Mouse (Mus musculus) neural tube, embryonic 14.5 days (tissue): ENCODE measurements around the gene Arhgef26. TPM values are rescaled to one million over a fixed set of nuclear protein-coding genes. Genes with fewer than 3 reads are reported as not detected.

Source experiments
- ATAC-seq: fragments of 200-750 bp; cut with Nextera tagmentation; 2 replicates; pipeline ENCODE4 v1.8.0; 2017; ENCODE audit warnings: low read depth, mild to moderate bottlenecking, moderate TSS enrichment, moderate library complexity
- H3K27ac ChIP-seq: fragments of 300-500 bp; sonication (generic); 2 replicates; pipeline ENCODE4 v1.5.1; 2014; ENCODE audit warnings: low read depth, mild to moderate bottlenecking, control low read depth, low read length, moderate library complexity, mixed read lengths
- H3K27me3 ChIP-seq: fragments of 300-500 bp; sonication (generic); 2 replicates; pipeline ENCODE4 v1.6.1; 2014; ENCODE audit warnings: low read length; ENCODE audit not compliant: control insufficient read depth, insufficient read depth
- H3K36me3 ChIP-seq: fragments of 300-500 bp; sonication (generic); 2 replicates; pipeline ENCODE4 v1.6.1; 2014; ENCODE audit warnings: low read length, mixed read lengths; ENCODE audit not compliant: control insufficient read depth, insufficient read depth
- H3K4me1 ChIP-seq: fragments of 300-500 bp; sonication (generic); 2 replicates; pipeline ENCODE4 v1.6.1; 2014; ENCODE audit warnings: low read length; ENCODE audit not compliant: control insufficient read depth, insufficient read depth
- H3K4me2 ChIP-seq: fragments of 300-500 bp; sonication (generic); 2 replicates; pipeline ENCODE4 v1.6.1; 2014; ENCODE audit warnings: mild to moderate bottlenecking, low read depth, low read length, control low read depth
- H3K4me3 ChIP-seq: fragments of 300-500 bp; sonication (generic); 2 replicates; pipeline ENCODE4 v1.5.1; 2014; ENCODE audit warnings: low read depth, low read length, control low read depth, mixed read lengths
- H3K9ac ChIP-seq: fragments of 300-500 bp; sonication (generic); replicated peaks from 2 replicates; pipeline ENCODE4 v1.6.1; 2014; ENCODE audit warnings: low read depth, mild to moderate bottlenecking, control low read depth, low read length, mixed read lengths
- H3K9me3 ChIP-seq: fragments of 300-500 bp; sonication (generic); 2 replicates; pipeline ENCODE4 v1.6.1; 2016; ENCODE audit warnings: low read length; ENCODE audit not compliant: control insufficient read depth
- WGBS: fragments of 180-500 bp; shearing (Covaris S2); extraction: QIAGEN DNeasy Blood & Tissue Kit; methylation state at CpG from one replicate; pipeline ENCODE4 v1.1.7; 2014; 5-methylcytosine and 5-hydroxymethylcytosine counted together
- polyA plus RNA-seq: library from polyadenylated mRNA; unstranded; fragments of >200 nt; fragmentation: Nextera tagmentation; extraction: Ambion mirVana; gene quantifications from 2 replicates; pipeline ENCODE4 v1.2.1, GENCODE M21; 2014

Gene Arhgef26
- polyA plus RNA-seq, 1 experiment from 2014 or later, result 11.7 TPM

DNA sequence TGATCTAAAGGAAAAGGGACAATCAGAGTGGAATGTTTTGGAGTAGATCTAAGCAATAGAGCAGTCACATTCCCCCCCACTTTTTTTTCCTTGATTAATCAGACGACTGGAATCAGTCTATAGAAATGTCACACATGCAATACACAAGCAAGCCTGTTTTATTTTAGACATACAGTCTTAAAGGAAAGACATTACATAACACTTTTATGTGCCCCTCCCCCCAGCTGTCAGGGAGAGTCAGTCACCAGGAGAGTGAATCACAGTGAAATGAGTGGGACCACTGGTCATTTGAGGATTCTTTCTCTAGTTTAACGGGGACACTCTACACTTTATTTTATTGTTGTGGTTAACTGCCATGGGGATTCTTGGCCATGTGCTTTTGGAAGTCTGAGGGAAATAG is 2.7 kb downstream of the Arhgef26 start:
- Histone ChIP-seq H3K27ac (no peak overlapping the region), H3K4me2 (peak overlapping the region; percentile 69), H3K36me3 (no peaks in the 10 kb centered on the region), H3K27me3 (no peaks in the 10 kb centered on the region), H3K4me3 (peak overlapping the region; percentile 75), H3K9ac (no peak overlapping the region), H3K9me3 (no peaks in the 10 kb centered on the region), H3K4me1 (0 out of 2 replicates have a peak, but pooled peaks cover 2% of the 10 kb centered on the region)
- WGBS, result 8% methylated on average over 2 of the region's 2 CpGs
- ATAC-seq, result no peak

DNA sequence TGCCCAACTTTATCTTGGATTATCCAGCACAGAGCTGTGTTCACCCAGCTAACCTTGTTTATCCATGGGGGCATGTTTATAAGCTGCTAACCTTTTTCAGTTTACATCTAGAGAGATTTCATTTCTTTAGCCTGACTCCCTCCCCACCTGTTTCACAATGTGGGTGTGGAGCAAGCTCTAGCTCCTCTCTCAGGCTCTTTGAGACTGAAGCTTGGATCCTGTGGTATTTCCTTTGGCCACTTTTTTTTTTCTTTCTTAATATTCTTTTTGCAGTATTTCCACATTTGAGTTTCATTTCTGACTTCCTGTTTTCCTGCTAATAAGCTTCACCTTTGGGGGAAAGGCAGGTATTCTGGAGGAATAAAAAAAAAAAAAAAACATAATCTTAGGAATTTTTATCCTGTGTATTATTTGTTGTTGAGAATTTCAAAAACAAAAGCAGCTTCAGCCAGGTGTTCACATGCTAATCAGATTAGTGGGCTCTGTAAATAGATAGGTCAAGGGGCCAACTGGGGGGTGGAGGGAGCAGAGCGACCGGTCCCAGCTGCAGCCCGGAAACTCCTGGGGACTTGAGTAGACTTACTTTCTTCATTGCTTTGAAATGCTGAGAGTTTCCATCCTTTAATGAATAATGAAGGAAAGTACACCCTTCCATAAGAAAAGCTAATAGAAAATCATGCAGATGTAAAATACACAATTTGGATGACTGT is 3.5 kb downstream of the Arhgef26 start:
- no peak overlapping the region for H3K9ac ChIP-seq
- no peak for ATAC-seq
- H3K4me3 ChIP-seq, result peak overlapping the region; percentile 75
- 0 out of 2 replicates have a peak, but pooled peaks cover 2% of the 10 kb centered on the region for H3K4me1 ChIP-seq
- H3K36me3 ChIP-seq, result no peaks in the 10 kb centered on the region
- H3K4me2 ChIP-seq, result peak overlapping the region; percentile 69
- H3K27me3 ChIP-seq, result no peaks in the 10 kb centered on the region
- no peaks in the 10 kb centered on the region for H3K9me3 ChIP-seq
- WGBS, result 17% methylated on average over 3 of the region's 3 CpGs
- H3K27ac ChIP-seq, result no peak overlapping the region

DNA sequence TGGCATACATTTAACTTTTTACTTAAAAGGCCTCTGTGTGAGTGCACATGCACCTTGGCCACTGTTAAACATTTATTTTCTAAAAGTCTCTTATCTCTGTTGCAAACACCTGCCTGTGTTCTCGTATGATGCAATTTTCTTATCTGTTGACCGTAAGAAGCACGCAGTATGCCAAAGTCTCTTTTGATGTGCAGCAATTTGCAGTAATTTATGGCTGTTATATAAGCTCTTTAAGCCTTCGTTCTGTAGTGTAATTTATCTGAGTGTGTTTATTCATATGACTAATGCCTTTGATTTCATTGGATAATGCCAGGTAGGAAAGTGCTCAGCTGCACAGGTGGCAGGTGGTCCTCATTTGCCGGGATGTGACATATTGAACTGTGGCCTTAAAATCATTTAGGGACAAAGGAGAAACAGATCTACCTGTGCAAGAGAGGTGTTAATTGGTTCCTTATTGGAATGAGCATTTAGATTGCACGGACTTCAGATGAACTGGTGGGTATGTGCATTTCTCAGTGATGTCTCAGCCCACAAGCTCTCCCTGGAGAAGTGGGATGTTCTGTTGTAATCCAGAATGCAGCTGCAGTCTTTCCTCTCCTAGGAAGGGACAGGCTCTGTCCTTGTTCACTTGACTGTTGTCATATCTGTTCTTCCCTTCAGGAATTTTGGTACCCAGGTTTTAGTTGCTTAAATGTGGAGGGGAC is 10.5 kb downstream of the Arhgef26 start:
- Histone ChIP-seq H3K9ac (no peak overlapping the region), H3K4me3 (no peak overlapping the region), H3K36me3 (no peaks in the 10 kb centered on the region), H3K9me3 (no peaks in the 10 kb centered on the region), H3K4me2 (no peak overlapping the region), H3K27ac (no peak overlapping the region), H3K4me1 (no peaks in the 10 kb centered on the region), H3K27me3 (no peaks in the 10 kb centered on the region)
- ATAC-seq, result no peak
- WGBS, result 74% methylated on average over 6 of the region's 6 CpGs

DNA sequence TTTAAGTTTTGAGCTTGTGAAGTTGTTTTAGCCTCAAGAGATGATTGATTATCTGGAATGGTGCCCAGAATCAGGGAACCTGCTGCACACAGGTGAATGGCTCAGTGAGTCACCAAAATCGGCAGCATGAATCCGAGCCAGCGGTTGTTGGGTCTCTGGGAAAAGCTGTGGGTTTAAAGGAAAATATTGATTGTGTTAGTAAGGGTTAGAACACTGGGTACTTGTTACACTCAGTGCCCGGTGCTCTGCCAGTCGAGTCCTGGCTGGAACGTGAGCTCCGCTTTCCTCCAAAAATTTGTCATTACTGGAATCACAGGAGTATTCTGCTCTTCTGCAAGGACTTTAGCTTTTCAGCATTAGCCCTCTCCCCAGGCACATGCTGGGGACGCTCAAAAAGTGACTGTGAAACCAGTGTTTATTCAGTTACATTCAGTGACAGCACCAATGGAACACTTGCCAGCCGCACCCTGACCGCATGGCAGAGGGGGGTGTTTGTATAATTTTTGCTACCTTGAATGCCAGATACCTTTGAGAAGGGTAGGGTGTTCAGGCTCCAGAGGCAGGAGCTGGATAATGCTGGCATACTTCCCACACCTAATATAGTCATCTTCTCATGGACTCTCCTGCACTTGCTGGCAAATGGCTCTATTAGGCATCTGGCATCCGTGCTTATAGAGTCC is 11.2 kb downstream of the Arhgef26 start:
- ATAC-seq, result no peak

DNA sequence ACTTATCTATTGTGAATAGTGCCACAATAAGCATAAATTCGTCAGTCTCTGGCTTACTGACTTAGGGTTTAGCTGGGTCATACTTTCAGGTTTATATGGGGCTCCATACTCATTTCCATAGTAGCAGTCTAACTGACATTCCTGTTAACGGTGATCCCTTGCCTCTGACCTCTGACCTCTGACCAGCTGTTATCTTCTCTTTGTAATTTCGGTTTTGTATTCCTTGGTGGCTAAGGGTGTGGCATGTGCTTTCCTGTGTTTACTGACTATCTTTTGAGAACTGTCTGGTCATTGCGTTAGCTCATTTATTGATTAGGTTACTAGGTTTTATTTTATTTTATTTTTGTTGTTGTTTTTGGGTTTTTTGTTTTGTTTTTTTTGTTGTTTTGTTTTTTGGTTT is 13.9 kb downstream of the Arhgef26 start:
- H3K4me1 ChIP-seq, result no peaks in the 10 kb centered on the region
- no peaks in the 10 kb centered on the region for H3K36me3 ChIP-seq
- no peak for ATAC-seq
- H3K9ac ChIP-seq, result no peak overlapping the region
- no peak overlapping the region for H3K27ac ChIP-seq
- no peaks in the 10 kb centered on the region for H3K9me3 ChIP-seq
- 85% methylated on average over 4 of the region's 4 CpGs for WGBS
- no peaks in the 10 kb centered on the region for H3K27me3 ChIP-seq
- no peak overlapping the region for H3K4me2 ChIP-seq
- H3K4me3 ChIP-seq, result no peak overlapping the region

More for the DNA sequence above, 11.2 kb downstream of the Arhgef26 start:
- H3K9ac ChIP-seq, result no peak overlapping the region
- H3K4me3 ChIP-seq, result no peak overlapping the region
- no peak overlapping the region for H3K4me2 ChIP-seq
- WGBS, result 87% methylated on average over 11 of the region's 11 CpGs
- H3K4me1 ChIP-seq, result no peaks in the 10 kb centered on the region
- no peaks in the 10 kb centered on the region for H3K27me3 ChIP-seq
- no peak overlapping the region for H3K27ac ChIP-seq
- no peaks in the 10 kb centered on the region for H3K36me3 ChIP-seq
- no peaks in the 10 kb centered on the region for H3K9me3 ChIP-seq

DNA sequence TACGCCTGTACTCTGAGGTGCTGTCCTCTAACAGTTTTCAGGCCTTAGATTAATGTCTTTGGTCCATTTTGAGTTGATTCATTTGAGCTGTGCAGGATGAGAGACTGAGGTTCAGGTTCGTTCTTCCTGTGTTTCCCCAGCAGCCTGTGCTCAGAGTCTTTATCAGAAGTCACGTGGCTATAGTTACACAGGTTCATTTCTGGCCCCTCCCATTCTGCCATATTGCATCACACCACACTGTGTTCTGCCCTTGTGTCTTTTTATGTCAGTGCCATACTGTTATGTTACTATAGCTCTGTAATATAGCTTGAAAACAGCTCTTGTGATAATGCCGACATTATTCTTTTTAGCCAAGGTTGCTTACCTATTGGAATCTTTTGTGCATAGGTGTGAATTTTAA is 14.7 kb downstream of the Arhgef26 start:
- no peaks in the 10 kb centered on the region for H3K9me3 ChIP-seq
- no peaks in the 10 kb centered on the region for H3K27me3 ChIP-seq
- H3K4me1 ChIP-seq, result no peaks in the 10 kb centered on the region
- 95% methylated on average over 4 of the region's 4 CpGs for WGBS
- no peak overlapping the region for H3K9ac ChIP-seq
- no peak overlapping the region for H3K27ac ChIP-seq
- no peak overlapping the region for H3K4me2 ChIP-seq
- ATAC-seq, result no peak
- no peaks in the 10 kb centered on the region for H3K36me3 ChIP-seq
- no peak overlapping the region for H3K4me3 ChIP-seq

DNA sequence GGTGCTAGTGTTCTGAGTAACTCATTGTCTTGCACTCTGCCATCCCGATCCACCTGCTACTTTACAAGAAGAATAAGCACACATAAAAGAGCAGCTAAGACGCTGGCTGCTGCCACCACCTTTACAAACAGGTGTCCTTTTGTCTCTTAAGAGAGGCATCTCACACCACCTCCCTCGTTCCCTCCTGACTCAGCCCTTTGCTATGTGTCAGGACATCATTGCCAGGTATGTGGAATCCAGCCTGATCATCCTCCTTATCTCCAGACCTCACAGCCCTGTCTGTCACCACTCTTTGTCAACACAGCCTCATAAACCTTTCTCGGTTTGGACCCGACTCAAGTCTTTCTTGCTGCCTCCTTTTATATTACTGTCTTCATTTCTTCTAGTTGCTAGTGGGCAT is 29.7 kb downstream of the Arhgef26 start:
- Histone ChIP-seq H3K36me3 (no peaks in the 10 kb centered on the region), H3K27ac (no peak overlapping the region), H3K9me3 (no peaks in the 10 kb centered on the region), H3K4me2 (no peak overlapping the region), H3K27me3 (no peaks in the 10 kb centered on the region), H3K9ac (no peak overlapping the region), H3K4me3 (no peak overlapping the region), H3K4me1 (no peaks in the 10 kb centered on the region)
- no peak for ATAC-seq
- 78% methylated on average over 5 of the region's 5 CpGs for WGBS

DNA sequence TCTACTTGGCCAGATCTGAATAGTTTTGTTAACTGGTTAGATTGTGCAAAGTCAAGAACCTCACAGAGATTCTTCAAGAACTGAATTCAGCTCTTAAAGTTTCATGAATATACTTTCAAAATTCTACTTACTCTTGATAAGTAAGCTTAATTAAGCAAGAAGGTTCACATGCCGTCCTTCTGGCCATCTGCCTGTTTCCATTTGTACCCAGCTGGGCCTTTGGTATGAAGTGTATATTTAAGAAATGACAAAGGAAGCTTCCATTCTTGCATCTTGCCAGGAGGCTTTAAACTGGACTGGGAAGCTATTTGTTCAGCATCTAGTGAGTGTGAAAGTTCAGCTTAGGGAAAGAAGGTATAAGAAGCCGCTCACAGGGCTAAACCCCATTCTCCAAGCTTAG is 34.7 kb downstream of the Arhgef26 start:
- Histone ChIP-seq H3K9ac (no peak overlapping the region), H3K9me3 (no peaks in the 10 kb centered on the region), H3K27me3 (no peaks in the 10 kb centered on the region), H3K36me3 (no peaks in the 10 kb centered on the region), H3K4me2 (no peak overlapping the region), H3K4me3 (no peak overlapping the region), H3K27ac (no peak overlapping the region), H3K4me1 (no peaks in the 10 kb centered on the region)
- 68% methylated on average over 2 of the region's 2 CpGs for WGBS
- no peak for ATAC-seq

DNA sequence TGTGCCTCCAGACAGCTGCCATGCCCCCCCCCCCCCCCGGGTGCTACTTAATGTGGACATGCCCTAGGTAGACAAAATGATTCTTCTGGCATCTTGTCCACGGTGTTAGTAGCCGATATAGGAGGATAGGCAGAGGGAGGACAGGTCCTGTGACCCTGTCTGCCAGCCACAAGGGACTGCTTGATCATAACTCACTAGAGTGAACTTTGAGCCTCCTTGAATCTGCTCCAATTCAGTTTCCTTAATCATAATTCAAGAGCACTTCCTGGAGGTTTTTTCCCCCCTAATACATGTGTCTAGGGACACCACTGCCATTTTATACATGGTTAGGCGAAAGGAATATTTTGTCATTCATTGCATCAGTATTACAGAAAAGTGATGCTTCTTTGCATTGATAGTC is 36.2 kb downstream of the Arhgef26 start:
- H3K27me3 ChIP-seq, result no peaks in the 10 kb centered on the region
- H3K9me3 ChIP-seq, result no peaks in the 10 kb centered on the region
- WGBS, result 89% methylated on average over 4 of the region's 4 CpGs
- no peak for ATAC-seq
- no peak overlapping the region for H3K9ac ChIP-seq
- H3K4me1 ChIP-seq, result no peaks in the 10 kb centered on the region
- no peak overlapping the region for H3K27ac ChIP-seq
- no peak overlapping the region for H3K4me2 ChIP-seq
- no peak overlapping the region for H3K4me3 ChIP-seq
- H3K36me3 ChIP-seq, result no peaks in the 10 kb centered on the region
